Mouse (Mus musculus) embryonic fibroblast, embryonic 13.5 days (primary cell): ENCODE measurements at regions not wholly inside any gene's neighbourhood (a gene's known extent, or its start where the extent isn't known, plus 50 kb on each side); places are given as distances from the start of the nearest gene placed in this dataset.

Source experiments
- H3K27ac ChIP-seq: 2 replicates; pipeline ENCODE4 v1.5.1; 2012; ENCODE audit warnings: low read length, control low read depth, inconsistent platforms; ENCODE audit not compliant: insufficient read depth
- H3K4me1 ChIP-seq: 2 replicates; pipeline ENCODE4 v1.6.1; 2011; ENCODE audit warnings: low read length; ENCODE audit not compliant: control insufficient read depth, insufficient read depth
- H3K4me3 ChIP-seq: 2 replicates; pipeline ENCODE4 v1.5.1; 2011; ENCODE audit warnings: mild to moderate bottlenecking, control low read depth, low read length; ENCODE audit not compliant: insufficient read depth
- CTCF ChIP-seq: IDR thresholded peaks from 2 replicates; pipeline ENCODE4 v1.5.1; 2011; ENCODE audit warnings: mild to moderate bottlenecking, control low read depth, low read length, moderate library complexity, borderline replicate concordance; ENCODE audit not compliant: insufficient read depth
- POLR2A ChIP-seq: IDR thresholded peaks from 2 replicates; pipeline ENCODE4 v1.6.1; 2011; ENCODE audit warnings: low read depth, mild to moderate bottlenecking, control low read depth, low read length, moderate library complexity

- H3K4me1 ChIP-seq: no peaks in the 10 kb centered on the region
- TF ChIP-seq CTCF (no peak), POLR2A (no peak)
- no peak overlapping the region for H3K27ac ChIP-seq
- H3K4me3 ChIP-seq: no peak overlapping the region
These were observed 183.7 kb upstream of the Dnajc19 start for GRCm38 (mm10) chr3:34264811-34265210.

- TF ChIP-seq POLR2A: no peak
- no peak for TF ChIP-seq CTCF
- no peaks in the 10 kb centered on the region for H3K4me1 ChIP-seq
- no peak overlapping the region for H3K4me3 ChIP-seq
- H3K27ac ChIP-seq: no peak overlapping the region
These were observed 171.7 kb upstream of the Dnajc19 start for GRCm38 (mm10) chr3:34252730-34253337.

- H3K27ac ChIP-seq: no peak overlapping the region
- no peaks in the 10 kb centered on the region for H3K4me1 ChIP-seq
- TF ChIP-seq CTCF (no peak), POLR2A (no peak)
- H3K4me3 ChIP-seq: no peak overlapping the region
These were observed 161.0 kb upstream of the Dnajc19 start for GRCm38 (mm10) chr3:34242126-34242525.

GRCm38 (mm10) chr3:34239978-34240377 lies 158.9 kb upstream of the Dnajc19 start:
- Histone ChIP-seq H3K4me3 (no peak overlapping the region), H3K27ac (no peak overlapping the region), H3K4me1 (no peaks in the 10 kb centered on the region)
- no peak for TF ChIP-seq POLR2A

- no peak for TF ChIP-seq POLR2A
- no peak for TF ChIP-seq CTCF
- no peaks in the 10 kb centered on the region for H3K4me1 ChIP-seq
- H3K4me3 ChIP-seq: no peak overlapping the region
- H3K27ac ChIP-seq: no peak overlapping the region
These were observed 153.3 kb upstream of the Dnajc19 start for GRCm38 (mm10) chr3:34234391-34234790.

GRCm38 (mm10) chr3:34232329-34233250 lies 151.5 kb upstream of the Dnajc19 start:
- Histone ChIP-seq H3K4me3 (no peak overlapping the region), H3K4me1 (no peaks in the 10 kb centered on the region), H3K27ac (no peak overlapping the region)
- no peak for TF ChIP-seq POLR2A
- no peak for TF ChIP-seq CTCF

GRCm38 (mm10) chr3:34231593-34232328 lies 150.6 kb upstream of the Dnajc19 start:
- Histone ChIP-seq H3K4me1 (no peaks in the 10 kb centered on the region), H3K4me3 (no peak overlapping the region), H3K27ac (no peak overlapping the region)
- TF ChIP-seq POLR2A (no peak), CTCF (no peak)

- Histone ChIP-seq H3K4me3 (no peak overlapping the region), H3K4me1 (no peaks in the 10 kb centered on the region)
- TF ChIP-seq CTCF (no peak), POLR2A (no peak)
These were observed 141.2 kb upstream of the Dnajc19 start for GRCm38 (mm10) chr3:34222291-34222690.

GRCm38 (mm10) chr3:34219741-34220310 lies 138.7 kb upstream of the Dnajc19 start:
- TF ChIP-seq CTCF (no peak), POLR2A (no peak)
- Histone ChIP-seq H3K4me1 (no peaks in the 10 kb centered on the region), H3K27ac (no peak overlapping the region), H3K4me3 (no peak overlapping the region)

More at GRCm38 (mm10) chr3:34222291-34222690, 141.2 kb upstream of the Dnajc19 start:
- no peak overlapping the region for H3K27ac ChIP-seq

GRCm38 (mm10) chr3:34219096-34219495 lies 138.0 kb upstream of the Dnajc19 start:
- no peak overlapping the region for H3K27ac ChIP-seq
- no peak overlapping the region for H3K4me3 ChIP-seq
- H3K4me1 ChIP-seq: no peaks in the 10 kb centered on the region
- TF ChIP-seq POLR2A (no peak), CTCF (no peak)
